Mouse (Mus musculus) layer of hippocampus, postnatal 36 days (tissue): ENCODE data around the gene Myl7. TPM values are rescaled to one million over a fixed set of nuclear protein-coding genes. Genes with fewer than 3 reads are reported as not detected.
"Not testable (repeated sequence)": the region's sequence is repeated elsewhere in the genome, so short reads cannot be mapped to it uniquely, and the experiment has no call there.

Experiments used
- DNase-seq, 2 experiments: peaks; one replicate each; pipeline ENCODE4 v3.0.0; 2022
- total RNA-seq, 2 experiments: library from RNA; stranded (reverse); gene quantifications; 2 replicates each; pipeline ENCODE4 v1.2.3; 2021

Myl7 gene
- total RNA-seq = not detected

DNA sequence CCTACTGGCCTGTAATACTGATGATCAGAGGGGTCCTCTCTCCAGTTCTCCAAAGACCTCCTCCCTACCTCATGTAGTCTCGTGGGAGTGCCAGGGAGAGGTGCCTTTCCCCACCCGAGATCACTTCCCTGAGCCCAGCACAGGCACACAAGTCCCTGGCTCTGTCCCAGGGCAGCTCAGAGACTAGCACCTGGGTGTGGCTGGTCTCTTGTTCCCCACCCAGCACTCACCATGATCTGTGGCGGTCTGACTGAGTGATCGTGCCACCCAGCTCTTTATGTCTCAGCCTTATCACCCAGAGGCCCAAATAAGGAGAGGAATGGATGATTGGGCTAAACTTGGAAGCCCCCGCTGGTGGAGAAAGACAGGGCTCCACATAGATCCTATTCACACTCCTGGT is at the start of gene Myl7:
Gene Myl7 (minus strand): TSS at position 252 of the 400 bp plus-strand sequence.
- DNase-seq = no peak

DNA sequence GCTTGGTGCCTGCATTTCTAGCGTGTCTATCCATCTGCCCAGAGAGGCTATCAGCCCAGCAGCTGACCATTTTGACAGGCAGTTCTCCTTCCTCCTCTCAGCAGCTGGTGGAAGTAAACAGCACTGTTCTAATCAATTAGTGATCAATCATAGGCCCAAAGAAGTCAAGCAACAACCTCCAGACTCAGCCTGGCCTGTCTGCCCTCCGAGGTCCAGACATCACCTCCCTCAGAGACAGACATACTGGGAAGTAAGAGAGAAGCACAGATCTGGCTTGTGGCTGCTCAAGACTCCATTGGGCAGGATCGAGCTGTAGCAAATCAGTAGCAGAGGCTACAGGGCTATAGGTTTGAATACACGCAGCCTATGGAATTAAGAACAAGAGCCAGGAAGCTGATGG is 49.2 kb upstream of the Myl7 start:
- DNase-seq = no peak

DNA sequence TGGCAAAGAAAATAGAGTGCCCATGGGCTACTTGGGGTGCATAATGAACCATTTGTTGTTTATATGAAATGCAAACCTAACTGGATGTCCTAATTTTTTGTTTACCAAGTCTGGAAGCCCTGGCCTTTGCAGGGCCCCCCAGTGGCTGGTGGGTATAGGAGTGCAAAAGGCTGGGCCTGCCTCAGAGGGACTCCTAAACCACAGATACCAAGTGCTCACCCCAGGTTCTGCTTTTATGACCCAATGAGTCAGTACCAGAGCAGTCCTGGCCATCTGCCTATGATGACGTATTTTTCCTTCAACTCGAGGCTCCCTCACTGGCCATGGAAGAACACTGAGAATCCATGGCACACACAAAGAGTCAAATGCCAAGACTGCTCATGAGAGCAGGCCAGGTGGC is 46.5 kb upstream of the Myl7 start:
- DNase-seq = no peak

DNA sequence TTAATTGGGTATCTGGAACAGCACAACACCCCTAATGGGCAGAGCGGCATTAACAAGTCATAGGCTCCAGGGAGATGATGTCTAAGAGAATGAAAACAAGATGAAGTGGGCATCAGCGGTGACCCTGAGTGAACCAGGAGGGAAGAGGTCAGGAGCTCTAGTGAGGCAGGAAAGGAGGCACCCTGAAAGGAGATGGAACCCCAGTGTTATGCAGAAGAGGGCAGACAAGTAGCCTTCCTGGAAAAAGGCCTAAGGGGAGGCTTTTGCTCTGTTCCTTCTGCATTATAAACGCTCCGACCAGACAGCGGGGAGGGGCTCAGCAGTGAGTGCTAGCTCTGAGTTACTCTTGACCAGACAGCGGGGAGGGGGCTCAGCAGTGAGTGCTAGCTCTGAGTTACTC is 44.4 kb upstream of the Myl7 start:
- no peak for DNase-seq

DNA sequence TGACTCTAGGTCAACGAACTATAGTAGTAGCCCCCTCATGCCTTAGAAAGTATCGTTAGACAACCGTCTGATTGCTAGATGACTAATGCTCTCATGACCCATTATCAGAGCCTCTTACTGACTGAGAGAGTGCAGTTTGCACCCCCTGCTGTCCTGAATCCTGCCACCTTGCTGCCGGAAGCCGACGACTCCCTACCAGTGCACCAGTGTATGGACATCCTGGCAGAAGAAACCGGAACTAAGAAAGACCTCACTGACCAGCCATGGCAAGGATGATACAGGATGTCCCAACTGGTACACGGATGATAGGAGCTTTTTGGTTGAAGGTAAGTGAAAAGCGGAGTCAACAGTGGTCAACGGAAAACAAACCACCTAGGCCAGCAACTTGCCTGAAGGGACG is 35.9 kb upstream of the Myl7 start:
- DNase-seq = not testable (repeated sequence)

DNA sequence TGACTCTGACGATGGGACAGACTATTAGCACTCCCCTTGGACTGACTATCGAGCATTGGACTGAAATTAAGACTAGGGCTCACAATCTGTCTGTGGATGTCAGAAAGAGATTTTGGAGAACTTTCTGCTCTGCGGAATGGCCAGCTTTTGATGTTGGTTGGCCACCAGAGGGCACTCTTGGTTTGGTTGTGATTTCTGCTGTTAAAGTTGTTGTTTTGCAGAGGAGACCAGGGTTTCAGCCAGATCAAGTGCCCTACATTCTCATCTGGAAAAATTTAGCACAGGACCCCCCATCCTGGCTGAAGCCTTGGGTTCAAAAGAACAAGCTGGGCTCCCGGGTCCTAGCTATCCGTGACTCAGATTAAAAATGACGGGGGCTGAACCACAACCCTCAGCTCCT is 33.4 kb upstream of the Myl7 start:
- DNase-seq = not testable (repeated sequence)

DNA sequence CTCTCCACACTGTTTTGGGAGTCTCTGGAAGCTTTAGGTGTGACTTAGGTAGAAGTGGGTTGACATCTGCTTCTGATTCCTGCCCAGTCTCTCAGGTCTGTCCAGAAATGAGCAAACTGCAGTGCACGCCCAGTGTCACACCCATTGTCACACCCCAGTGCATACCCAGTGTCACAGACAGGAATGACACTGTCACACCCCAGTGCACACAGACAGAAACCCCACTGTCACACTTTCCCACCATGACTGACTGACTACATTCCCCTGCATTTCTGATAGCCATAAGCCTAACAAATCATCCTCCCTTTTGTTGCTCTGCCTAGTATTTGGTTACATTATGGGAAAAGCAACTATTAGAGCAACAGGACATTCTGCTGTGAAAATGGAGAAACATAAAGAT is 32.0 kb upstream of the Myl7 start:
- DNase-seq = no peak

GRCm38 (mm10) chr11:5926696-5927220 is 28.2 kb upstream of the Myl7 start:
- no peak for DNase-seq

- no peak for DNase-seq
These were observed 26.1 kb upstream of the Myl7 start for GRCm38 (mm10) chr11:5924699-5925098.

DNA sequence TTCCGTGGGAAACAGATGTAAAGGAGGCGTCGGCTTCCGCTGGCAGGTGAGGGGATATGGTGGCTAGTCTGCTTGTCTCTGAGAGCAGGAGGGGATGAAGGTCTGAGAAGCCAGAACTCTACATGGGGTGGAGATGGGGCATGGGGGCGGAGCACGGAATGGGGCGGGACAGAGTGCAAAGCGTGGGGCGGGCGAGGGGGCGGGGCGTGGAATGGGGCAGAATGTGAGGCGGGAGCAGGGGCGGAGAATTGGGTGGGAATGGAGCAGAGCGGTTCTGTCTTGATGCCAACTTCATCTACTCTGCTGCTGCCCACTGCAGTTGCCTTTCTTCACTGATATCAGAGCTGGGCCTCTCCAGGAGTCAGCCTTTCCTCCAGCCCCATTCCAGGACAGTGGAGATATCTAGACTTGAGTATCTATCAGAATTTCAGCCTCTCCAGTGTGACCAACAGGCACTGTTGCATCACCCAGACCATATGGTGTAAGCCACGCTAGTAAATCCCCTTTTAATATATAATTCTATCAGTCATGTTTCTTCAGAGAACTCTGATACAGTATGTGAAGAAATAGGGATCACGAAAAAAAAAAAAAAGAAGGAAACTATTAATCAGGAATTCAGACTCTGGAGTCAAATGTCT is 21.9 kb upstream of the Myl7 start:
- no peak for DNase-seq

GRCm38 (mm10) chr11:5919606-5920005 is 21.0 kb upstream of the Myl7 start:
- DNase-seq = no peak

DNA sequence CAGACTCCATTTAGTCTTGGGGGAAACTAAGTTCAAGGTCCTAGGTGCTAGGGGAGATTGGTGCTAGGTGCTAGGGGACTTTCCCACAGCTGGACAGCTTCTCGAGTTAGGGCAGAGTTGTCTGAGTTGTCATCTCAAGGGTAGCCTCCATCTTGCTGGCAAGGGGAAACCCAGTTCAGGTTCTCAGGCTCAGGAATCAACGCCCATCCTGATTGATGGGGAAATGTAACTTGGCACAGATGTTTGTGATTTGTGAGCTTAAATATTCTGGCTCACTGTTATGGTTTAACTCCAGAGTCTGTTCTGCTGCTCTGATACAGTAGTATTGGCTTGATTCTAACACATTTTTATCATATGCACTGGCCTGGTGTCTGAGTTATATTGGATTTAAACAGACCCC is 19.5 kb upstream of the Myl7 start:
- DNase-seq = no peak

DNA sequence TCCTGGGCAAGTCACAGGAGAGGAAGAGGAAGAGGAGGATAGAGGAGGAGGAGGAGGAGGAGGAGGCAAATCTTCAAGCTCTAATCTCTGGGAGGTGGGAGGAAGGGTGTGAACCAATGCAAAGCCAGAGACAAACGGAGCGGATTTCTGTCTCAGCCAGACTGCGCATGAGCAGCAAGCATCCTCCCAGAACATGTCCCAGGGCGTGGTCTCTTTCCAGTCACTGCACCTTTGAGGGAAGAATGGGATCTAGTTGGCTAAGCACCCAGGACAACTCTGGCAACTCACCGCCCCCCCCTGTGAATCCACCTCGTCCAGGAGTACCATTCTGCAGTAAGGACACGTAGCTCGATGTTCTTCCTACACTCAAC is 17.6 kb upstream of the Myl7 start:
- DNase-seq = no peak

GRCm38 (mm10) chr11:5915429-5916177 is 17.0 kb upstream of the Myl7 start:
- DNase-seq = no peak

DNA sequence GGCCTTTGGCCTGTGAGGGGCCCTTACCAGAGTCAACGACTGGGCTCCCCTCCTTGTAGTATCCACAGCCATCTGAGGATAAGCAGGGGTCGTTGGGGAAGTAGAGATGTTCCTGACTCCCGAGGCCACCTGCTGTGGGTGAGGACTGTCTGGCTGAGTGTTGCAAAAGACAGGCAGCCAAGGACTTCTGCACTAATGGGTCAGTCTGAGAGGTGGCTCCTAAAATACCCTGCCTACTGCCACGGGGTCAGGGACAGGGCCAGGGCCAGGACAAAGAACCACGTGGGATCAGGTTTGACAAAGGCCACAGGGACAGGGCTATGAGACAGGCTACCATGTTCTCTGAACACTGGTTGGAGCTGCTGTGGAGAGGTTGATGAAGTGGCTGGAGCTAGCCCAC is 16.4 kb upstream of the Myl7 start:
- no peak for DNase-seq

DNA sequence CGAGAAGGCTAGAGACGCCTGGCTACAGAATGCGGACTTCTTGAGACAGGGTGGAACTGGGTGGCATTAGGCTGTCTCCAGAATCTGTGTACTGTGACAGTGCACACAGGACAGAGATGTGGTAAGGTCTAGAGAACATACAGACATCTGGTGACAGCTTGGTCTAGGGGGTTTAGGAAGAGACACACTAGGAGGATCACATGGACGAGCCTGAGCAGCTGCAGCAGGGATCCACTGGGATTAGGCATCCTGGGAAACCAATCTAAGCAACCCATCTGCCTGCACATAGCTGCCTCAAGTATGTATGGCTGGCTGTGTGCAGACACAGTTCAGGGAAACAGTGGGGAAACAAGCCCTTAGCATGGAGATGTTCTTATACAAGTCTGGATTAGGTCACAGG is 15.4 kb upstream of the Myl7 start:
- DNase-seq = no peak

DNA sequence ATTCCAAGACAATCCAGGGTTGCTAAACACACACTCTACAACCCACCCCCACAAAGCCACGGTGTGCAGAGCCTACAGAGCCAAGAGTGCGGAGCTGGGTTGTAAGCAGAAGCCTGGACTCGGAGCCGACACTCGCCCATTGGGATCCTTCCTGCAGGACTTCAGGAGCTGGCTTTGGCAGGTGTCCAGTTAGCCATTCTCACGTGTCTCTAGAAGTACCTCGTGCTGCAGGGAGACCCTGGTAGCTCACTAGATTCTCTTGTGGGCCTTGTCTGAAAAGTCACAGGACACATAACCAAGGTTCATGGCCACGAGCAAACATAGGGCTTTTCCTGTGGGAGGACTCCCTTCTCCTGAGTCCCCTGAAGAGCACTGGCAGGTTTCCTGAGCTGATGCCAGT is 14.7 kb upstream of the Myl7 start:
- no peak for DNase-seq

DNA sequence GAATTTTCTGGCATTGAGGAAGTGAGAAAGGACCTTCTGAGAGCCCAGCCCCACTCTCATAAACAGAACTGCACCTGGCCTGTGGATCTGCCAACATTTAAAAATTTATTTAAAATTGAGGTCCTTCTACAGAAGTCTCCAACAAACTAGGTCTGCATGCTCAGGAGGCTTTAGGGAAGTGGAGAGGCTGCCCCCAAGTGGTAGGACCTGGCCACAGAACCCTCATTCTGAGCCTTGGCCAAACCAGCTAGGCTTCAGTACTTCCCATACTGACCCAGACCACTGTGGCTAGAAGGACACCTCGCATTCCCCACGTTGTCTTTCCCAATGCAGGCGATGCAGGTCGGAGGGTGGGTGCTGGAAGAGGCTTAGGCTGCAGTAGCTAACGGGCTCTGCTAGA is 14.1 kb upstream of the Myl7 start:
- peak; percentile 66 to 69 for DNase-seq

DNA sequence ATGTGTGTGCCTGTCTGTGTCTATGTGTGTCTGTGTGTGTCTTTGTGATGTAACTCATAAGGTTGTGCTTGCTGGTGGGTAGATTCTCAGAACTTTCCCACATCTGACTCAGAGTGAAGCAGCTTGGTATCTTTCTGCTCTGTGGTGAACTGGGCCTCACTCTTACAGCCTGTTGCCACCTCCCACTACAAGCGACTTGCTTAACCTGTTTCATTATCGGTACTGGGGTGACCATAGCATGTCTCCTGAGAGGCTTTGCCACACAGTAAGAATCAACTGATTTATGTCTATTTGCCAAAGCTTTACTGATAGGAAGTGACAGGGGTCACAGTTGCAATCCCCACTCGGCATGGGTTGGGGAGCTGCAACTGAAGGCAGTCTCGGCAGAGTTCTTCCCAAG is 10.1 kb upstream of the Myl7 start:
- no peak for DNase-seq

GRCm38 (mm10) chr11:5907096-5907495 is 8.5 kb upstream of the Myl7 start:
- no peak for DNase-seq

- no peak for DNase-seq
These were observed 7.4 kb upstream of the Myl7 start for GRCm38 (mm10) chr11:5905778-5906518.

- no peak for DNase-seq
These were observed 6.3 kb upstream of the Myl7 start for GRCm38 (mm10) chr11:5904871-5905270.

DNA sequence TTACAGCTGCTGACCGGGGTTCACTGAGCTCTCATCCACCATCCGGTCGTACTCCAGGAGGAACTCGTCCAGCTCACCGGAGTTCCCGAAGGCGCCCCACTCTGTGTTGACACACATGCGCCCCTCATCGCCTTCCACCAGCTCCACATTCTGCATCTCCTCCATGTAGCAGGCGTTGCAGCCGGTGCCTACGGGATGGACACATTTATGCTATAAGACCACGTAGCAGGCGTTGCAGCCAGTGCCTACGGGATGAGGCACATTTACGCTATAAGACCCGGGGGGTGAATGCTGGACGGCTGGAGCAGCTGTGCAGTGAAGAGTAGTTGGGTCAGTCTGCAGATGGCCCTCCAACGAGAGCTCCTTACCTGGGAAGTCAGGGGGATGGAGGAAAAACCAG is 5.8 kb upstream of the Myl7 start:
- DNase-seq = no peak

DNA sequence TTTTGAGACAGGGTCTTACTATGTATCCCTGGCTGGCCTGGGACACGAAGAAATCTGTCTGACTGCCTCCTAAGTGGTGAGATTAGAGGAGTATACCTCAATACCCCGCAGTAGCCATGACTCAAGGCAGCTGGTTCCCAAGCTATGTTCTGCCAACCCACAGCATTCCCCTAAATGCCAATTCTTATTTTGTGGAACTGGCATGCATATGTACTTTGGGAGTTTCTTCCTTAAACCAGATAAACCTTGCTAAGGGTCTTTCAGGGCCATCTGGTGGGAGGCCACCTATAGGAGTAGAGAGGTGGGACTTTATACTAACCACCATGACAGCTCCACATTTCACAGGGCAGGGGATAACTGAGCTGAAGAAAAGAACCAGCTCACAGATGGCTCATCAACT is 5.3 kb upstream of the Myl7 start:
- no peak for DNase-seq
